Mouse (Mus musculus) bone marrow macrophage, adult 2 months (primary cell): ENCODE measurements around the gene Gm11733.

Experiments
- CTCF ChIP-seq: IDR thresholded peaks from 2 replicates; pipeline ENCODE4 v1.5.1; 2012; ENCODE audit warnings: low read depth, mild to moderate bottlenecking, low read length, moderate library complexity
- POLR2A ChIP-seq: IDR thresholded peaks from 2 replicates; pipeline ENCODE4 v1.6.1; 2012; ENCODE audit warnings: mild to moderate bottlenecking, low read depth, low read length, borderline replicate concordance

DNA sequence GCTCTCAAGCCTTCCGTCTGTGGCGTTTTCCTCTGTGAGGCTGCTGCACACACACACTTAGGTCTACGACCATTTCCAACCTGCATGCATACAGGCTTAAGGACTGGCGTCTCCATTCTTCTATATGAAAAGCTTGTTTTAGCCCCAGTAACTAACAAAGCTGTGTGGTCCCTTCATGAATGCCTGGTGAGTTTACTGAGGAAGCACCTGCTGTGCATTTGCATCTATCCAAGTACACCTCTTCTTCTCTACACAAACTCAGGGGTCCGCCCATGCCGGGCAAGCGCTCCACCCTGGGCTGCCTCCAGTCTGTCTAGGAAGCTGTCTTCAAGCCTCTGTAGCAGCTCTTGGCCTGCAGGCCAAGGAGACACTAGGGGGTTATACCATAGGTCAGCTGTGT, 17.3 kb upstream of the Gm11733 start:
- TF ChIP-seq CTCF, result no peak
- TF ChIP-seq POLR2A, result no peak
